Mouse (Mus musculus) megakaryocyte-erythroid progenitor cell, adult 5-6 weeks (primary cell): ENCODE results near the gene 2010111I01Rik. TPM values are rescaled to one million over a fixed set of nuclear protein-coding genes. Genes with fewer than 3 reads are reported as not detected.

ENCODE experiments used
- ATAC-seq: replicated peaks from 2 replicates; pipeline ENCODE4 v1.8.0; 2016; ENCODE audit warnings: mild to moderate bottlenecking, inconsistent platforms; ENCODE audit not compliant: severe bottlenecking, poor library complexity, low FRiP score, low TSS enrichment
- total RNA-seq, 2 experiments: library from RNA; stranded (forward) in 1 of 2; stranded (reverse) in 1 of 2; fragments of 200-1000, 215-1000 nt in 1 of 2; fragments of >200 nt in 1 of 2; fragmentation: Nextera tagmentation in 1 of 2; gene quantifications; 2 replicates each; pipeline ENCODE4 v1.2.3; 2014 to 2017

The 2010111I01Rik gene
- total RNA-seq, 2 experiments from 2014 or later, result 32.7 to 50.7 TPM

DNA sequence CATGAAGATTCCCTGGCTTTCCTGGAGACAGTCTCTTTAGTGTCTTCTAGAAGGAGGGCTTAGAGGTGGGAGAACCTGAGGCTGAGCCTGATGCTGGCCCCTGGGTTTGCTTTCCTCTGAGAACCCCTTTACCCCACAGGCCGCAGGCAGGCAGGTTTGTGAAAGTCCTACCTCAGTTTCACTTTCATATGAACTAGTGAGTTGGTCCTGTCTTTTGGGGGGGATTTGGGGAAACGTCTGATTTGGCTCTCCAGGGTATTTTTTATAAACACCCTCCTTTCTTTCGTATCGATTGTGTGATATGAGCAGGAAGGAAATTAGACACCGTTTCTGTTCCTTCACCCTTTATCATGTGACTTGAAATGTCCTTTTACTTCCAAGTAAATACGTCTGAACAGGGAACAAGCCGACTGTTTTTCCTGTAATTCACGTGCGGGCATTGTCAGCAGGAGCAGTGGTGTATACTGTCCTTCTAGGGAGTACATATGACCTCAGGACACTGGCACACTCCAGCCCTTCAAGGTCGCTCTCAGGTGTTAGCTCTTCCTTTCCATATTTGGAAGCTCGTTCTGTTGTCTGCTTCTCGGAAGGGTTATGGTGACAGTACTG is 281.7 kb downstream of the 2010111I01Rik start:
- ATAC-seq, result 0 out of 2 replicates have a peak, but pooled peaks have one; percentile 35

DNA sequence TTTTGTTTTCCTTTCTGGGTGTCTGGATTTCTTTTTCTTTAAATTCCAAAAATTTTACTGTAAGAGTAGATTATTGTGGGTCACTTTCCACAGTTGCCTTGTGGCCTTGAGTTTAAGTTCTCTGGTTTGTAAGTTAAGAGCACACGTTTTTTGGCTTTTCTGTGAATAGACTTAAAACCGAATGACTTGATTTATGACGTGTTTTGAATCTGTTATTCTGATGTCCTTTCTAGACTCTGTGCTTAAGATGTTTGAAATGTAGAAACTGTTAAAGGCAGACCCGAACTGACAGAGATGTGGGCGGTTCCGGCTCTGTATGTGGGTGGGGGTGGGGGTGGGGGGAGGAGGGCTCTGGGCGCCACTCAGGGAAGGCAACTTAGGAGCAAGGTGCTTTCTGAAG is 282.3 kb downstream of the 2010111I01Rik start:
- no peak for ATAC-seq

DNA sequence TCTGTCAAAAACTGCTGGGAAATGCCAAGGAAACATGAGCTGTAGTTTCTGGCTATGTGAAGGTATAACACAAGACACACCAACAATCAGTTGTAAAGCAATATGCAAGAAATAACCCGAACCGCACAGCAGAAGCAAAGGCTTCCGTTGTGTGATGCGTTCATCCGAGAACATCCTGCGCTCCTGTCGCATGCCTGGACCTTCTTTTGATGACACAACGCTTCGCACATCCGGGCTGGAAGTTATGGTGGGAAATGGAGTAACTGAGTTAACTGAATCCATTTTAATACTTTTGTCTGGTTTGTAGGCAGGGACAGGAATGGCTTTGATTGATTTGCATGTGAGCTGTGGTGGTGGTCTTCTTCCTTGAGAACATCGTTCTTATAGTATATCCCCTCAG is 282.9 kb downstream of the 2010111I01Rik start:
- no peak for ATAC-seq

DNA sequence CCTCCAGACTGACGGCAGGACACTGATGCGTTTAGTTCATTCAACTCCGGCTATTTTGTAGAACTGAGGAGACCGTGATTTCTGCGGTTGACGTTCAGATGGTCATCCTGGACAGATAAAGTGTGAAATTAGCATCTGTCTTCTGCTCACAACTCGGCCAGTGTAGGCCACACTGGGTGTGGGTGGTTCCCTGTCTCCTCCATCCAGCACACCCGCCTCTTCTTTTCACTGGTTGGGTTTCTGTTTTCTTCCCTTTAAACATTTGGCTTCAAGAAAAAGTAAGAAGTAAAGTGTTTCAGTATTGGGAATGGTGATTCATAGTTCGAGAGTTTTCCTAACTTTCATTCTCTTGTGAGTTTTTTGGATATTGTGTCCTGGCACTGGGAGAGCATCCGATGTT is 283.6 kb downstream of the 2010111I01Rik start:
- ATAC-seq, result no peak

DNA sequence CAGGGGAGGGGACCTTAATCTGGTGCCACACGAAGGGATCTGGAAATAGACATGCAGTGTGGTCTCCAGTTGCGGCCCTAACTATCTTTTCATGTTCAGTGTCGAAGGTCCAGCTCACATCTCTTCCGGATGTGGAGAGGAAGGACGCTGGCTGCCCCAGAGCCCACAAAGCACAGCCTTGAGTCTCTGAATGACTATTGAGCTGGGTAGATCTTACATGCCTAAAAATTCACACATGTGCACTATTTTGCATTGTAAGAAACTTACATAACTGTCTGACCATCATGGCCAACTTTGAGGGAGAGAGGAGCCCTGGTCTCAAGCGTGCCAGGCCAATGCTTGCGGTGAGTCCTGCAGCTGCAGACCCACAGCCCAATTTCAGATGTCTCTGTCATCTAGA is 284.5 kb downstream of the 2010111I01Rik start:
- no peak for ATAC-seq

DNA sequence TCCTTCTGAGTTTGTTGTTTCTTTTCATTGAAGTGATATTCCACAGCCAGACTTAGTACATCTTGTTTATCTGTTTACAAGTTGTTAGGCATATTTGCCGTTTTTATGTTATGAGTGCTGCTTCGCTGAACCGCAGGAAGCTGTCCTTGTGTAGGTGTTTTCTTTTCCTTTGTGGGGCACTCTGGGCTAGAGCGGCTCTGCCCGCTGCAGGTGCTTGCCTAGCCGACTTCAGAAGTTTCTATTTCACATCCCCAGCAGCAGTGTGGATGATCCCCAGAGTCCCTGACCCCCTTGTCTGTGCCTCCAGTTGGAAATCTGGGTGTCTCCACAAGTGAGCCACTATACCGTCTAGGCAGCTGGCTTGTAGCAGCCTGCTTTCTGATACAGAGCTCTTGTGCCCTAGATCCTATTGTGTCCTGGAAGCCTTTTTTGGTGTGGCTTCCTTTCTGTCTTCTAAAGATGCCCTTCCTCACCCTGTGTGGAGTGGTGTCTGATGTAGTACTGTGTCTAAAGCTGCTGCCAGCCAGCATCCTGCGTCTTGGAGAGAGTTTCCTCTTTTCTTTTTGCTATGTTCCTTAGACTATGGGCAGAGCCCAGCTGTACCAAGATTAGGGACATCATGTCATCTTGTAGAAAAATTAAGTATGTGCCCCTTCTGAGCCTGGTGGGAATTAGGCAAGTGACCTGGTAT is 285.2 kb downstream of the 2010111I01Rik start:
- ATAC-seq, result no peak

DNA sequence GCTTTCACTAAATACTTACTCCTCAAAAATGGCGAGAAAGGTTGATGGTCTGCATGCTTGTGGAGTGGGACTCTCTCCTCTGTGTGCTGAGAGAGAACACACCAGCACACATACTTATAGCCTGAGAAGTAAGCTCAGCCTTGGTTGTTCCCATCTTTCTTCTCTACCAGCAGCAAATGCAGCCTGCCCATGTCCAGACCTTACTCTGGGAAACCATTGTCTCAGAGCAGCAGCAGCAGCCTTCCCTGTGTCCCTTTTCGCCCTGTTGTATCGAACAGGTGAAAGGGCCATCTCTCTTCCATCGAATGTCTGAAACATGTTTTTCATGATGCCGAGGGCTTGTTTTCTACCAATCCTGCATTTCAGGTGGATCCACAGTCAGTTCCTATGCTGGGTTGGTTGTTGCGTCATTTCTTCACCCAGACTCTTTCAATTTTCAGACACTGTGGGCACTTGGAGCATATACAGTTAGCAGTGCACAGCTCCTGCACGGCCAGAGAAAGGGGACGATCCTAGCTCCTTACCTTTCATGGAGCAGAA is 285.8 kb downstream of the 2010111I01Rik start:
- no peak for ATAC-seq

DNA sequence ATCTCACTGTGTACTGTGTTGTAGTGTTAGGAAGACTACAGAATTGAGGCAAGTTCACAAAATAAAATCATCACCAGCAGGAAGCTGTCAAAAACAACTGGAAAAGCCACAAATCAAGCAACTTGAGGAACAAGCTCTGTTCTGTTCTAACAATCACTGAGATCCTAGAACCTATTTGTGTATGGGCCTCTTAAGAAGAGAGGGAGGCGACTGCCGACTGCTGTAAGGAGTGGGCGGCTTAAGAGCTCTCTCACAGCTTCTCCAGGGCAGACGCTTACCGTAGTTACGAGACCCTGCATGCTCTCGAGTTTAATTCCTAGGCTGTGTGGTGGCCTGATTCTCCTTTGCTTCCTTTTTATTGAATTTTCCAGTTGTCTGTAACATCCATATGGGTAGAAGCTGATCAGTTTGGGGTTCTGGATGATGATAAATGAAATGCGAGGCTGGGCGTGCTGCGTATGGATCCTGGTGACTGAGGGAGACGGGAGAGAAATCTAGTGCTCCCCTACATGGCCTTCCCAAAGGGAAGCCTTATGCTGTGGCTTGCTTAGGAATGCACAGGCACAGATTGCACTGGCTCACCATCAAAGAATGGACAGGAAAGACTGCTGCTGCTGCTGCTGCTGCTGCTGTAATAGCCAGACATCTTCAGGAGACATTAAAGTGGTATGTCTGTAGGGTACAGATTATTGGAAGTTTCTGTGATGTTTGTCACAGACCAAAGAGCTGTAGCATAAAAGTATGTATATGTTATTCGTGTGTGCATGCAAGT is 286.6 kb downstream of the 2010111I01Rik start:
- no peak for ATAC-seq

DNA sequence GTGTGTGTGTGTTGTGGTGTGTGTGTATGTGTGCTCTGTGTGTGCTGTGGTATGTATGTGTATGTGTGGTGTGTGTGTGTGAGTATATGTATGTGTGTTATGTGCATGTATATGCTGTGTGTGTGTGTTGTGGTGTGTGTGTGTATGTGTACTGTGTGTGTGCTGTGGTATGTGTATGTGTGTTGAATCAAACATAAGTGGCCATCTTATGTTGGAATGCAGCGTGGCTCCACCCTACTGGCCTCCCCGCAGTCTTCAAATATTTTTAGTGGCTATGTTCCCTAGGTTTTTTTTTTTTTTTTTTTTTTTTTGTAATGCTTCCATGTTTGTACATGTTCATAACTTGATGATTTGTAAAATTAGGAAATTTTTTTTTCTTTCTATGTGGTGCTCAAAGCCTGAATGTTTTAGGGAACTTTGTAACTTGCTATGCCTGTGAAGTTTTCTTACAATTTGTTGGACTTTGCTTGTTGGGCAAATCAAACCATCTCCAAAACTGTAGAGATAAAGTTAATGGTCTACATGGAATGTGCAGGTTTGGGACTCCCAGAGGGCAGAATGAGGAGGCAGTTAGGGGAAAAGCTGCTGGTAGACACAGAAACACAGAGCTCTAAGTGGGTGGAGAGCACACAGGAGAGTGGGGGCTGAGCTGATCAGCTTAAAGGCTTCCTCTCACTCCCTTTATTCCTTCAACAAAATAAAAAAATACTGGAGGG is 287.8 kb downstream of the 2010111I01Rik start:
- no peak for ATAC-seq

DNA sequence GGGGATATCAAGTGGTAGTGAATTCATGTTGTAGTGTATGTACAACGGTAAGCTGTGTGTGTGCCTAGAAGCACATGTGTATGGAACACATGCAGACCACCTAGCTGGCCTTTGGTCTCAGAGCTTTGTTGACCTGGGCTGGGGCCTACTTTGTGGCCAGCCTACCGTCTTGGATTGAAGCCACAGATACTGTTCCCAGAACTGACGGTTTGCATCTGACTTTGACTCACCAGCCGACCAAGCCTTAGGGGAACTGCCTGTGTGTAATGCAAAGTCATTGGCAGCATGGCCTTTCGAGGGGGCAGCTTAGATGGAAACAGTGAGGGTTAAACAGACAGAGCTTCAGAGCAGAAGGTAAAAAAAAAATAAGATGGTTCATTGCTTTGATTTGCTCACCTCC is 288.5 kb downstream of the 2010111I01Rik start:
- peak; percentile 30; the same call in 1 of the 2 replicates for ATAC-seq

DNA sequence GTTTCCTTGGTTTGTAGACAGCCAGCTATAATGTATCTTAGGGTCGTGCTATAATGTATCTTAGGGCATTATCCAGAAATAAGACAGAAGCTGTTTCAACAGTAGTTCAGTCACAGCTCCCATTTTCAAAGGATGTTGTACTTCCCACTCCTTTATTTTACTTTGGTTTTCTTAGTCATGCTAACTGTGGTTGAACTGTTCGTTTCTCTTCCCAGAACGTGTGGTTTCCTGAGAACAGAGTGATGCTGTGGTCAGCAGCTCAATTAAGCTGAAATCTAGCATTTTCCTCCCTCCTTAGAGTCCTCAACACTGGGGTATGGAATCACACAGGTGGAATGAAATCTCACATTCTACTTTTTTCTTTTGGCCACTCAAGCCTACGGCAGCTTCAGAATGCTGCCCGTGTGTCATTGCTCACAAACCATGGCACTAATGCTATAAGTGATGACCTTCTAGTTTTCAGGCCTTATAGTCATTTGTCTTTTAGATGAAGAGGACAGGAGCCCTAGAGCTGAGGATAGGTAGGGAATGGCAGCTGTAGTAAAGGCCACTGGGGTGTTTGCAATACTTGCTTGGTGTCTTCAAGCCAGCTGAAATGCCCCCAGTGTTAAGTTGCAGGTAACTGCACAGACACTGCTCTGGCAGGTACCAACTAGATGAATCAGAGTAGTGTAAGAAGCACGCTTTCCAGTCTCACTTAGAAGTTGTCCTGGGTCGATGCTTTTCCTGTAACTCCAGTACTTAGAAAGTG is 289.4 kb downstream of the 2010111I01Rik start:
- no peak for ATAC-seq

DNA sequence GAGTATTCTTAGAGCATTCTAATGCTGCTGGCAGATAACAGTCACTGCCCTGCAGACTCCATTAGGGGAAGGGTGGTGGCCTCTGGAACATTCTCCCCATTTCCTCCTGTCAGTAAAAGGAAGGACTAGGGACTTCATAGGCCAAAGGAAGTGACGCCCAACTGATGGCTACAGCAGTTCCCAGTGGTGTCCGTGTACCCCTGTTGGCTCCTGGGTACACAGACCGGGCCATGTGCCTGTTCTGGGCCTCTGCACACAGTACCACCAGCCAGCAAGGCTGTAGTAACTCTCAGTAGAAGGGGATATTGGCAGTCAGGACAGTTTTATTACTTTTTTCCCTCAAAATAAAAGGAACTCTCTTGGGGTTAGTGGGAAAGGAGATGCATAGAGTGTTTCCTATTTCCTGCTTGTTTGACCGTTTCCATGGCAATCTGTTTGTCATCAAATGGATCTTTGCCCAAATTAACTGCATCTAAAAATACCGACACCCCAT is 290.9 kb downstream of the 2010111I01Rik start:
- peak; percentile 59 for ATAC-seq

DNA sequence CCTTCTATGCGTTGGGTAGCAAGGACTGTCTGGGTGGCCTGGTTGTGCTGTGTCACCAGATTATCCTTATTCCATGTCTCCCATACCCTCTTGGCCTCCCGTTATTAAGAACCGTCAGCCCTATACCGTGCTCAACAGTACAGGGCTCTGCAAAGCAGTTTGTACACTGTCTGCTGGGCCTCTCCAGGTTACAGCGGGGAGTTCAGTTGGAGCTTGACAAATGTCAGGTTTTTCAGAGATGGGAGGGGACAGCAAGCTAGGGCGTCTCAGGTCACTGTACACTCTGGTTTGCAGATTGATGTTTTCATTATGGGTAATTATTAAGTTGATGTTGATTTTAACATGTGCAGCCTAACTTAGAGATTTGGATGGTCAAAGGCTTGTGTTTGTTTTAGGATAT is 291.5 kb downstream of the 2010111I01Rik start:
- ATAC-seq, result no peak

DNA sequence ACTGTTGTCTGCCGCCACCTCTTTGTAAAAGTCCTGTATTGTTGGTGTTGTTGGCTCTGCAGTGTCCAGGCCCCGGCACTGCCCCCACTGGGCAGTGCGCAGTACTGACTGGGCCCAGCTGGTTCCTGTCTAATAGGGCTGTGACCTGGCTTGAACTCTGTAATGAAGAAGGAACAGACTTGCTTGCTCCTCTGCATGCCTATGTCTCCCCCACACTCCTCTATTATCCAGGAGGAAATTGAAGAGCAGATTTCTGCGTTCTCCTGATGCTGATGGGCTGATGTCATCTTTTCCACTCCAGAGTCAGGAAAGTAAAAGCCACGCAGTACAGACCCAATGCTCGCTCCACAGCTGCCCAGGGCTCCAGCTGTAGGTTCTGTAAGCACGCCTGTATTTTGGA is 292.1 kb downstream of the 2010111I01Rik start:
- ATAC-seq, result peak; percentile 55

DNA sequence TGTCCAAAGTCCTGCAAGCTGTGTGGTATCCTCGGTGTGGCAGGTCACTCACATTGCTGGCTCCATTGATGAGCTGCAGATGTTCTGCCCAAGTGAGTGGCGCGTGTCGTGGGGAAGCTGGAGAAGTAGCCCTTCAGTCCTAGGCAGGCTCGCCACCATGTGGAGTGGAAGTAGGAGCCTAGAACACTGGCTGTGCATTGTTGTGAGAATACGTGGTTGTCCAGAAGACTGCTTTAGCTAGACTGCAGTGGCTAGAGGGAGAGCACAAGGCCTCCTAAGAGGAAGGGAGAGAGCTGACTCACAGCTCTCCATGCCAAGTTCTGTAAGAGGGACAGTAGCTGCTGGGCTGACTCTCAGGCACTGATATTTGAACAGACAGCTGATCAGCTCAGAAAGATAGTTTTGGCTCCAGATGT is 293.5 kb downstream of the 2010111I01Rik start:
- ATAC-seq, result no peak

DNA sequence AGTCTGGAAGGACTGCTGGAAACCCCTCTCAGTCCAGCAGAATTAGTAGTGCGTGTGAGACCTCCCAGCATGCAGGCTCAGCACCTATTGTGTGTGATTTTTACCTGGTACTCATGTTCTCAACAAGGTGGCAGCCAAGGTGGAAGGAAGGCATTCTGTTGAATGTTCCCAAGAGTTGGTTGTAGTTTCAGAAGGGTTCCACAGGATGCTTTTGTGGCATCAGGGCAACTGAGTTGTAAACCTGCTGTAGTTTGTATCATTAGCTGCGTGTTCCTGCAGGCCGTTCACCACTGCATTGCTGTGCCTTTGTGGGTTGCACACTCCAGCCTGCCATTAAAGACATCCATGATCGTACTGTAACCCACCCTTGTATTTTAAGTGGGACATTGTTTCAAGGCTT is 294.0 kb downstream of the 2010111I01Rik start:
- ATAC-seq, result no peak

DNA sequence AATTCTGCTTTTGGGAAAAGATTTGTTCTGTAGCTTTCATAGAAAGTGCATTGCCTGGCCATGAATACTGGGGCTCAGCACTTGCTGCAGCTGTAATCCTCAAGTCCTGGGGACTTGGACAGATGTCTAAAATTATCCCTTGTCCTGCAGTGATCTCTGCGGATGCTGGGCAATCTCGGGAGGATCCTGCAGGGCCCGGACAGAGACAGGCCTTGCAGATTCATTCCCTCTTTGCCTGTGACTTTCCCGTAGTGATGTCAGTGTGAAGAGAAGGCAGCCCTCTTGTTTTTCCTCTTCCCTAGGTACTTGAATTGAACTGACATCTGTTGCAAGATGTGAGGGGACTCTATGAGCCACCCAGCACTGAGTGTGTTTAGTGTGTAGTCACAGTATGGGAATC is 295.4 kb downstream of the 2010111I01Rik start:
- ATAC-seq, result no peak

DNA sequence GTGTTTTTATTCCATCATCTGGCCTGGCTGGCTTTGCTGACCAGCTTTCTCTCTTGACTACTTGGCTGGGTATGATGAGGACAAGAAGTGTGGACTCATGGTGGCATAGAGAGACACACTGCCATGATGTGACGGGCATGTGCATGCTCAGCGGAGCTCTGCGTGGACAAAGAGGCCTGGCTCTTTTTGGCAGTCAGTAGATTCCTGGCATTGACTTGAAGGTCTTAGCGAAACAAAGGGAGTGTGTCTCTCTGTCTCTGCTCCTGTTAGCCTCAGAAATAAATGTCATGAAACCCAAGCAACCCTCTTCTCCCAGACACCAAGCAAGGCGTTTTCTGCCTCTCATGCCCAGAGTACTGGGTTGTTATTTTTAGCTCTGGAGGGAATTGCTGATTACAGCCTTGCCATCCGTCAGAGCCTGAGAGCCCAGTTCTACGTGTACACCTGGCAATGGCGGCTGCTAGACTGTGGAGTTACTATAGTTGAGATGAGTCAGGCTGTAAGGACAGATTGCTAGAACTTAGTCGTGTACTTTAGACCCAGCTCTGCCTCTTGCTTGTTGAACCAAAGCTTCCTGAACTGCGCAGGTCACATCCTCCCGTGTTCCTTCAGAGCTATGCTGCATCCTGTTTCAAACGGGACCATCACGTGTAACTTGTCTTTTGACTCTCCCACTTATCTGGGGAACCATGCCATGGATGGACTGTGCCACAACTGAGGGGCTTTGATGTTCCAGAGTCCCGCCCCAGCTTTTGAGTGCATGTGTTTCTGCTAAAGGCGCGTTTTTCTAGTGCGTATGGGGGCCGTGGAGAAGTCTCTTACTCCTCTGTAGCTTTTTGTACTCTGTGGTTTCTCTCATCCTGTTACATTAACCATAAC is 296.3 kb downstream of the 2010111I01Rik start:
- ATAC-seq, result peak; percentile 20; the same call in 1 of the 2 replicates
